Mouse (Mus musculus): Measurements from ENCODE around the gene Crocc2. TPM values are rescaled to one million over a fixed set of nuclear protein-coding genes. Genes with fewer than 3 reads are reported as not detected.

The Crocc2 gene
- polyA plus RNA-seq, 1 experiment from 2014 or later = 0.30 TPM

DNA sequence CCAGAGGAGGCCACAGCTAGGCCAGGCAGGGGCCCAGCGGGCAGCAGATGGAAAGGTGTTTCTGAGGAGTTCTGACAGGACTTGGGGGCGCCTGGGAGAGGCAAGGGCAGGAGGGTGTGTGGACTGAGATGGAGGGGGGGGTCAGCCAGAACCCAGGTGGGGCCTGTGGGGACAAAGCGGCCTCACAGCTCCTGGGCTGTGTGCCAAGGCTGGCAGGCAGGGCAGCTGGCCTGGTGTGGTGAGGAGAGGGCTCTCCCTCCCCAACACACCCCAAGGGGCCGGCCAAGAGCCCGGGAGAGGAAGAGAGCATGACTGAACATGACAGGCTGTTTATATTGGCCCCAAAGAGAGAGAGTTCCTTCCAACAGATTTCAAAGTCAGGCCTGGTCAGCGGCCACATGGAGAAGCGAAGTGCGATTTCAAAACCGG, 41.7 kb downstream of the Crocc2 start:
- Histone ChIP-seq H3K27ac (peak overlapping the region; percentile 80), H3K4me3 (0 out of 2 replicates have a peak overlapping the region, but pooled peaks have one; percentile 13), H3K9me3 (no peaks in the 10 kb centered on the region), H3K27me3 (ENCODE audit: insufficient read depth, poor library complexity, severe bottlenecking) (peaks cover 41% of the 10 kb centered on the region), H3K36me3 (no peaks in the 10 kb centered on the region), H3K4me1 (peaks cover 55% of the 10 kb centered on the region)
- peak; percentile 78 for DNase-seq (ENCODE audit: low spot score)
- 35% methylated on average over 9 of the region's 9 CpGs for WGBS

DNA sequence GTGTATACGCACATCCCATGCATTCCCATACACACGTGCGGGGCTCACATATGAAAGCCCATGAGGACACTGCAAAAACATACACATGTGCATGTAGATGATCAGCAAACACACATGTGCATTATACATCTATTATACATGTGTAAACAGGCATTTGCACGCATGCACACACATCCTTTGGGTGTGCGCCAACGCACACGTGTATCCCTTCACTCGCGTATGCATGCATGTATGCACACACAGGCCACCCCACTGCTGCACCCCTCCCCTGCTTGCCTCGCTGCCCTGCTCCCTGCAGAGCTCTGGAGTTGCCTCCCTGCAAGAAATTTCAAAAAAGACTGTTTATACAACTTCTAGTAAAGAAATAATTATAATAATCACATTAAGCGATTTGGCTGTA, 42.5 kb downstream of the Crocc2 start:
- Histone ChIP-seq H3K27me3 (ENCODE audit: insufficient read depth, poor library complexity, severe bottlenecking) (peaks cover 46% of the 10 kb centered on the region), H3K4me1 (peaks cover 48% of the 10 kb centered on the region), H3K4me3 (no peak overlapping the region), H3K9me3 (no peaks in the 10 kb centered on the region), H3K36me3 (no peaks in the 10 kb centered on the region), H3K27ac (peak overlapping the region; percentile 24; the same call in 1 of the 2 replicates)
- no peak for DNase-seq (ENCODE audit: low spot score)
- WGBS = 91% methylated on average over 11 of the region's 11 CpGs

DNA sequence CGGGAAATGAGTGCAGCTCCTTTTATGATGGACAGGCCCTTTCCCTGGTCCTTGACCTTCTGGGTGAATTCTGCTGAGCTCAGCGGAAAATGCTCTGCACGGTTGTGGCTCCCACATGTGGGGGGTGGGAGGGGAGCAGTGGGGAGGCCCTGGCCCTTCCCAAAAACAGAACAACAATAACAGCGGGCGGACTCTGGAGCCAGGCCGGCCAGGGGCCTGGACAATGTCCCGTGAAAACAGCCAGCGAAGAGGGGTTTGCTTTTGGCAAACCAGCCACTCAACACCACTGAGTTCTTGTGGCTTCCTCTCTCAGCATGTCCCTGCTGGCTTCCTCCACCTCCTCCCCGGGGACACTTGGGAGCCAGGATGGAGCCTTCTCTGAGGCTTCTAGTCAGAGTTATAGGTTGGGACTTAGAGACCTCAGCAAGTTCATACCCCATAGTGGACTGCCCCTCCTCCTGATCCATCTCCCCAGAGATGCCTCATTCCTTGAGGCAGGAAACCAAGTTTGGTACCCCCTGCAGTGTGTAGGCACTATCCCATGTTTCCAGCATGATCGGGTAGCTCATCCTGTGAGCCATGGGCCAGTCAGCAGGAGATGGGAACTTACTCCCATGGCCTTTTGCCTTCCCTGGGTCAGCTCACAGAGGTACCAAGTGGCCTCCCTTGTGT, 43.2 kb downstream of the Crocc2 start:
- H3K36me3 ChIP-seq = no peaks in the 10 kb centered on the region
- no peaks in the 10 kb centered on the region for H3K9me3 ChIP-seq
- DNase-seq (ENCODE audit: low spot score) = no peak
- H3K4me3 ChIP-seq = no peak overlapping the region
- H3K27me3 ChIP-seq (ENCODE audit: insufficient read depth, poor library complexity, severe bottlenecking) = peaks cover 45% of the 10 kb centered on the region
- peaks cover 44% of the 10 kb centered on the region for H3K4me1 ChIP-seq
- WGBS = 32% methylated on average over 10 of the region's 10 CpGs
- peak overlapping the region; percentile 24 for H3K27ac ChIP-seq

DNA sequence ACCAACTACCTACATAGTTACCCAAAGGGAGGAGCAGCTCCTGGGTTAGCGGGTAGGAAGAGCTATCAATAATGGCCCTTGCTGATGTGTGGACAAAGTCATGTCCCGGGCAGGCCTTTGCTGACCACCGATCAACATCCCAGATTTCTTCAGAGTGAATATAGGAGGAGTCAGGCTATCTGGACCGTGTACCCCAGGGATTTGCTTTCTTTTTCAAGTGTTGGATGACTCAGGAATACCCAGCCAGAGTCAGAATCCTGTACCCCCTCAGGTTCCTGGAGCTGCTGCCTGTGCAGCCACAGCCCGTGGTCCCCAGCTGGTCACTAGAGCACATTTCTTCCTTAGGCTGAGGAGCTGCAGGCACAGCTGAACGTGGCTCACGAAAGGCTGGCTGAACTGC, 43.9 kb downstream of the Crocc2 start:
- Histone ChIP-seq H3K36me3 (no peaks in the 10 kb centered on the region), H3K4me3 (no peak overlapping the region), H3K27me3 (ENCODE audit: insufficient read depth, poor library complexity, severe bottlenecking) (peaks cover 41% of the 10 kb centered on the region), H3K9me3 (no peaks in the 10 kb centered on the region), H3K27ac (peak overlapping the region; percentile 24; the same call in 1 of the 2 replicates), H3K4me1 (peaks cover 48% of the 10 kb centered on the region)
- WGBS = 78% methylated on average over 7 of the region's 7 CpGs
- no peak for DNase-seq (ENCODE audit: low spot score)

DNA sequence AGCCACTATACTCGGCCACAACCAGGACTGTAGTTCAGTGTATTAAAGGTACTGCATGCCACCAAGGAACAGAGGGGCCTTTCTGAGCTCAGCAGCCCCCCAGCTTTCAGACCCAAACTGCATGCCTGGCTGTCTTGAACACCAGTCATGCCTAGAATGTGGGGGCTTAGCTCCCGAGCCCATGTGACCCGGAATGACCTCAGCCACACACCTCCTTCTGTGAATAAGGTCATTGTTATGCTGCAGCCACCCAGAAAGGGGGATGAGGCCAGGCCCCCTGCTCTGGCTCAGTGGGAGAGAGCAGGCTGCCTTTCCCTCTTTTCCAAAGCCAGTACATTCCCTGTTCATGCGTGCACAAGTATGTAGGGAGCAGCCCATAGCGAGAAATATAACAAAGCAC, 46.1 kb downstream of the Crocc2 start:
- Histone ChIP-seq H3K4me3 (no peak overlapping the region), H3K27ac (peak overlapping the region; percentile 10), H3K4me1 (peaks cover 38% of the 10 kb centered on the region), H3K27me3 (ENCODE audit: insufficient read depth, poor library complexity, severe bottlenecking) (peaks cover 41% of the 10 kb centered on the region), H3K9me3 (no peaks in the 10 kb centered on the region), H3K36me3 (no peaks in the 10 kb centered on the region)
- 51% methylated on average over 5 of the region's 5 CpGs for WGBS
- DNase-seq (ENCODE audit: low spot score) = no peak

DNA sequence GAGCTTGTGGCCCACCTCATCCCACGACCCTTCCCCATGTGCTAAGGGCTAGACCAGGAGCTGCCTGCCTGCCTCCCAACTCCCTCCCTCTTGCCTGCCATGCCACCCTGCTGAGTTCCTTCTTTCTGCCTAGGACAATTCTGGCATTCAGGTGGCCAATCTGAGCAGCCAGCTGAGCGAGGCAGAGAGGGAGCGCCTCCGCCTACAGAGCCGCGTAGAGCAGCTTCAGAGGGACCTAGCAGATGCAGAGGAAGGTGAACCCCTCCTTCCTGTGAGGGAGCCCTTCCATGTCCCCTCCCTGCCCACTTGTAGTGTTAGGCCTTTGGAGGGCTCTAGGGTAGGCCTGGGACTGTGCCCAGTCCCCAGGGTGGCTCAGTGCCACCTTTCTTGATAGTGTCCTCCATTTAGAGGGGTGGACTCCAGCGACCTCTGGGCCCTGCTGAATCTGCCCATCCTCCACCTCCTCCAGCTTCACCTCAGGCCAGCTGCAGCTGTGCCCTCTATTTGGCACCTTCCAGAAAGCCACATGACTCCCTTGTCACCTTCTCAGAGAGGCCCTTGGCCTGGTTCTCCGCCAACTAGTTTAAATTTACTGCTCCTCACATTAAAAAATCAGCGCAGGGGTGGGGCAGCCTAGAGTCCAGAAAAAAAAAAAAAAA, 48.4 kb downstream of the Crocc2 start:
- H3K9me3 ChIP-seq = no peaks in the 10 kb centered on the region
- no peaks in the 10 kb centered on the region for H3K36me3 ChIP-seq
- H3K4me1 ChIP-seq = peaks cover 15% of the 10 kb centered on the region
- 77% methylated on average over 9 of the region's 9 CpGs for WGBS
- H3K4me3 ChIP-seq = no peak overlapping the region
- H3K27ac ChIP-seq = no peak overlapping the region
- H3K27me3 ChIP-seq (ENCODE audit: insufficient read depth, poor library complexity, severe bottlenecking) = peaks cover 52% of the 10 kb centered on the region
- DNase-seq (ENCODE audit: low spot score) = no peak

DNA sequence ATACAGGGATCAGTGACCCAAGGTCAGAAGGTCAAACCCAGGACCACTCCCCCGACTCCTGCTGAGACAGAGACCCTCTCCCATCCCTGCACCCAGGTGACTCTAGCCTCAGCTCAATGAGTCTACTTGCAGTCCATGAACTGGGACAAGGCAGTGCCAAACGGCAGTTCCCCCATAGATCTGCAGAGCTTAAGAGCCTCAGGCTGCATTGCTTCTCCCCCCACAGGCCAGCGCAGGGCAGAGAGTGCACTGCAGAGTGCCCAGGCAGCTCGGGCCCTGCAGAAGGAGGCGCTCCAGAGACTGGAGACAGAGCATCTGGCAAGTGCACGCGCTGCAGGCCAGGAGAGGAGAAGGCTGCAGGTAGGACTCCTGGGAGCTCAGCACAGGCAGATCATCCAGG, 49.0 kb downstream of the Crocc2 start:
- Histone ChIP-seq H3K4me3 (no peak overlapping the region), H3K27me3 (ENCODE audit: insufficient read depth, poor library complexity, severe bottlenecking) (peaks cover 58% of the 10 kb centered on the region), H3K36me3 (no peaks in the 10 kb centered on the region), H3K9me3 (no peaks in the 10 kb centered on the region), H3K27ac (no peak overlapping the region), H3K4me1 (peaks cover 13% of the 10 kb centered on the region)
- no peak for DNase-seq (ENCODE audit: low spot score)
- WGBS = 59% methylated on average over 7 of the region's 7 CpGs

DNA sequence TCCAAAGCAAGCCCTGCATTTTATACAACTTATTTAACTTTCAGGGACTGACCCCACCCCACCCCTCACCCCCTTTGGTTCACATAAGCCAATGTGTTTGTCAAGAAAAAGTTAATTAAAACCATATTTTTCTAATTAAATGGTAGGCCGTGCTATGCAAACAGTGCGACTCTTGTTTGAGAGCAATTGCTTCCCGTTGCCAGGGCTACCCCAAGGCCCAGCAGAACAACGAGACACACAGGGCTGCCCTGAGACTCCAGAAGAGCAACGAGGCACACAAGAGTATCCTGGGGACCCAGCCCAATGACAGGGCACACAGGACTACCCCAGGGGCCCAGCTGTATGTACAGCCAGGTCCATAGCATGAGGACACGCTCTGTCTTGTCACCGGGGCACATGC, 52.3 kb downstream of the Crocc2 start:
- DNase-seq (ENCODE audit: low spot score) = no peak
- Histone ChIP-seq H3K27ac (no peak overlapping the region), H3K4me1 (peaks cover 10% of the 10 kb centered on the region), H3K9me3 (no peaks in the 10 kb centered on the region), H3K27me3 (ENCODE audit: insufficient read depth, poor library complexity, severe bottlenecking) (peaks cover 63% of the 10 kb centered on the region), H3K36me3 (no peaks in the 10 kb centered on the region), H3K4me3 (no peak overlapping the region)
- WGBS = 78% methylated on average over 7 of the region's 7 CpGs

DNA sequence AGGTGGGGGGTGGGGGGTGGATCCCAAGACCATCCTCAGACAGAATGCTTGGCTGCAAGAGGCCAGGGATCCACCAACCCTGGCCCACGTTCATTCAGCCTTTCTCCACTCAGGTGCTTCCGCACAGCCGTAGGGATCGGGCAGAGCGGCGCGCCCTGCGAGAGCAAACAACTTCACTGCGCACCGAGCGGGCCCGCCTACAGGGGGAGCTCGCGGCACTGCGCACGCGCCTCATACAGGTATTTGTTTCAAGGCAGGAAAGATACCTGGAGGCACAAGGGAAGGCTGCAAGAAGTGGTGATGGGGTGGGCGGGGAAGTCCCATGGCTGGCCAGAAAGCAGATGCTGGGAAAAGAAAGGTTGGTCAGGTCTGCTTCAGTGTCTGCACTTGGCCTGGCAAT, 55.4 kb downstream of the Crocc2 start:
- WGBS = 5% methylated on average over 18 of the region's 18 CpGs
- Histone ChIP-seq H3K27ac (0 out of 2 replicates have a peak overlapping the region, but pooled peaks have one; percentile 18), H3K4me1 (peaks cover 4% of the 10 kb centered on the region; the same call in 1 of the 2 replicates)

DNA sequence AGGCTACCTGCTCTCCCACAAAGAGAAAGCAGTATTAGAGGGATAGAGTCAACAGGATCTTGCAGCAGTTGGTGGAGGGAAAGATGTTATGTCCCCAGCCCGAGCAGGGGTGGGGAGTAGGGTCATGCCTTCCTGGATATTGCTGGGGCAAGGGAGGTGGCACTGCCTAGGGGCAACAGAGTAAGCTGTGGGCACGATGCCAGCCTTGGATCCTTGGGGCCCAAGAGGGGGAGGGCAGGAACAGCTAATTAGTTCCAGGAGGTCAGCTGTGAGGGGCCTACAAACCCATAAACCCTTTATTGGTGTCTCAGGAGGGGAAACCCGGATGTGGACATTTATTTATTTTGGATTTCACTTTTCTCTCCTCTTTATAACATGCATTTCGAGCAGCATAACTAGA, 56.7 kb downstream of the Crocc2 start:
- no peaks in the 10 kb centered on the region for H3K9me3 ChIP-seq
- no peak for DNase-seq (ENCODE audit: low spot score)
- peaks cover 62% of the 10 kb centered on the region for H3K27me3 ChIP-seq (ENCODE audit: insufficient read depth, poor library complexity, severe bottlenecking)
- 52% methylated on average over 4 of the region's 4 CpGs for WGBS
- peaks cover 4% of the 10 kb centered on the region; the same call in 1 of the 2 replicates for H3K4me1 ChIP-seq
- H3K4me3 ChIP-seq = no peak overlapping the region
- H3K36me3 ChIP-seq = no peaks in the 10 kb centered on the region
- no peak overlapping the region for H3K27ac ChIP-seq

More for the DNA sequence above, 55.4 kb downstream of the Crocc2 start:
- no peaks in the 10 kb centered on the region for H3K36me3 ChIP-seq
- no peak for DNase-seq (ENCODE audit: low spot score)
- peaks cover 68% of the 10 kb centered on the region for H3K27me3 ChIP-seq (ENCODE audit: insufficient read depth, poor library complexity, severe bottlenecking)
- no peak overlapping the region for H3K4me3 ChIP-seq
- no peaks in the 10 kb centered on the region for H3K9me3 ChIP-seq

DNA sequence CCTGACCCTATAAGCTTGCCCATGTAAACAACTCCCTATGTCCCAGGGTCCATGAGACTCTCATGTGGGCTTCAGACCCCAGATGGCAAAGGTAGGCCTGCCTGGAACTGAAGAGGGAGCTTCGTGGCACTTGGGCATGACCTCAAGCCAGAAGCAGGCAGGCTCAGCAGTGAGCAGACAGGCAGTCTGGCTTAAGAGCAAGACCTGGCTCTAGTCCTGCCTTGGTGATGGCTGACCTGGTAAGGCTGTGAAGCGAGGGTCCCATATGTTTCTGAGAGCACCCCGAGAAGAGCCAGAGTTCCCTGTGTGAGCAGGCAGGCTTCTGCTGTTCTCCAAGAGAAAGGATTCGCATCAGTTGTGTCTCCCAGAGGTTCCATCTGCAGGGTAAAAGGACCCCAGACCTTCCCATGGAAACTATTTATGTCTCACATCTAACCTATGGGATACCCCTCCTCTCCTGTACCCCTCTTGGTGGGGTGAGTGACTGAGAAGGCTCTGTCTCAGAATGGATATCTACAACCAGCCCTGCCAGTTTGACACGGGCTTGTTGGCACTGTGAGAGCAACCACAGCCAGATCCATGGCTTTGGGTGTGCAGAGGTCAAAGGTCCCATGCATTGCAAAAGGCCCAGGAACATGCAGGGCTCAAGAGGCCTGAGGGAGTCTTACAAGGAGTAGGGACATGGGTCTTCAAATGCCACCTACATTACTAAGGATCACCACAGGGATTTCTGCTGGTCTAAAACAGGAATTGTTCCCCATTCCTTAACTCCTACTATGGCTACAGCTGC, 57.4 kb downstream of the Crocc2 start:
- WGBS = 76% methylated on average over 5 of the region's 5 CpGs
- Histone ChIP-seq H3K27me3 (ENCODE audit: insufficient read depth, poor library complexity, severe bottlenecking) (peaks cover 59% of the 10 kb centered on the region), H3K36me3 (no peaks in the 10 kb centered on the region), H3K4me1 (peaks cover 4% of the 10 kb centered on the region; the same call in 1 of the 2 replicates), H3K4me3 (no peak overlapping the region), H3K9me3 (no peaks in the 10 kb centered on the region), H3K27ac (no peak overlapping the region)
- DNase-seq (ENCODE audit: low spot score) = no peak

DNA sequence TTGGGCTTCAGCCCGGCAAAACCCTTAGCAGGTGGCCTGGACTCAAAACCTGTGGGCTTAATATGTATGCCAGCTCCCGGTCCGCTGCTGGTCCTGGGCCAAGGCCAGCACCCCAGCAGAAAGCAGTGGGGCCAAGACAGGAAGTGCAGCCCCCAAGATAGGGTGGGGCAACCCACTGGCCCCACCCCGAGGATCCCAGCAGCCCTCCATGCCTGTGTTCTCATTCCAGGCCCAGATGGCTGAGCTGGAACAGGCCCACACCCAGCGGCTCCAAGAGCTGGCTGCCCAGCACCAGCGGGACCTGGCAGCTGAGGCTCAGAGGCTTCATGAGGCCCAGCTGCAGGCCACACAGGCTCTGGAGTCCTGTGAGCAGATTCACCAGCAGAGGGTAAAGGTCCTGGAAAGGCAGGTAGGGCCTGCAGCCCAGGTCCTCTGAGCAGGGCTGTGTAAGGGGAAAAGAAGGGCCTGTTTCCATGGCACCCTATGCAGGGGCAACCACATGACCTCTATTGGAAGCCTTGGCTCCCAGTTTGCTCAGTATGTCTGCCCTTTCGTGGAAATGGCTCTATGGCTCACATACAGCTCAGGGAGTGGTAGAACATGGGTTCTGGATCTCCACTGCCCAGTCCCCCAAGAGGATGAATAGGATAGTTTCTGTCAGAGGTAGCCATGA, 58.9 kb downstream of the Crocc2 start:
- no peak overlapping the region for H3K4me3 ChIP-seq
- peaks cover 62% of the 10 kb centered on the region for H3K27me3 ChIP-seq (ENCODE audit: insufficient read depth, poor library complexity, severe bottlenecking)
- no peaks in the 10 kb centered on the region for H3K9me3 ChIP-seq
- H3K4me1 ChIP-seq = peaks cover 4% of the 10 kb centered on the region; the same call in 1 of the 2 replicates
- DNase-seq (ENCODE audit: low spot score) = no peak
- no peak overlapping the region for H3K27ac ChIP-seq
- H3K36me3 ChIP-seq = no peaks in the 10 kb centered on the region
- 77% methylated on average over 7 of the region's 7 CpGs for WGBS

All from heart, embryonic 10.5 days (tissue).